Mouse (Mus musculus) inflammation-experienced regulatory T-cells, adult 6 months (primary cell): ENCODE measurements at regions not wholly inside any gene's neighbourhood (a gene's known extent, or its start where the extent isn't known, plus 50 kb on each side); places are given as distances from the start of the nearest gene placed in this dataset.
"Not testable (repeated sequence)": the region's sequence is repeated elsewhere in the genome, so short reads cannot be mapped to it uniquely, and the experiment has no call there.

Experiments used
- ATAC-seq: one replicate; pipeline ENCODE4 v1.8.0; 2017

DNA sequence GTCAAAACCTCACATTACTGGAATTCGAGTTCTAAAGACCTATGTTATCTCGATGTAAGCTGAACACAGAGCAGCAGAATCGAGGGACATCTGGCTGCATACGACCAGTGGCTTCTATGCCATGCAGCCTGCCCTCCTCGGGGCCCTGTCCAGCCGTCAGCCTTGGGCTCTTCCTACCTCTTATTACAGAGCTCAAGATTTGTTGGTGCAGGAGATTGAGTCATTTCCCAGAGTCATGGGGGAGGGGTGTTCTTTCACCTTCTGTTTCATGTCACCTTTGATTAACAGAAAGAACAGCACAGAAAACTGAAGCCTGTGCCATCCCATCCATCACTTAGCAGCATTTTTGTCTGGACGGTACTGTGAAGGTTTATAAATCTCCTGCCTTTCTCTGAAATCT, 52.1 kb downstream of the Sst start:
- ATAC-seq = no peak

DNA sequence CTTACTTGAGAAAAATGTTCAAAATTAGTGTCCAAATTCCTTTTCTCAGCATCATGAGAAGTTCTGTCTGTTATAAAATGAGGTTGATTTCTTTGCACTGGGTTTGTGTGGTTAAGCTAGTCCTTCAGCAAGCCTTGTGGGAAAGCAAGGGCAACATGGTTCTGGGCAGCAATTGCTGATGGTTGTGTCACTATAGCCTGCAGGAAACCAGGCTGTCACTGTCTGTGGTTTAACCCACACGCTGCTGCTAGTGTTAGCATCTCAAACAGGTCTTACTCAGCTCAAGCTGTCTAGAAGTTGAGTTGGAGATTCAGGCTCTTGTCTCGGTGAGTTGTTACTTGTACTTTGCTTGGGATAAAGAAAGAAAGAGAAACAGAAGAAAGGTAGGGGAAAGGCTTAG, 52.6 kb downstream of the Sst start:
- ATAC-seq = peak; percentile 50

DNA sequence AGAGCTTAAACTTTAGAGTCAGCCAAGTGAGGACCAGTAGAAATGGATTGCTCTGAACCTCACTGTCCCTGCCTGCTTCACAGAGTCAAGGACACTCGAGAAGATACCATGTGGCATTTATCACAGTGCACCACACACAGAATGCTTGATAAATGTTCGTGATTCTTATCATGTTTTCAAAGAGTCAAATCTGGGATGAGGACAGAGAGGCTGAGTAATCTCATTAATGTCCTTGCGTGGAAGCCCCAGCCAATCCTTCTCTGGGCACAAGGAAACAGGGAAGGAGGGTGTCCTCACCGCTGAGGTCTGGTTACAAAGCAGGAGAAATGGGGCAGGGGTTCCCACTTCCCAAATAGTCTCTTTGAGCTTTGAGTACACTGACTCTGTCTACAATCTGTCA, 55.8 kb downstream of the Sst start:
- no peak for ATAC-seq

DNA sequence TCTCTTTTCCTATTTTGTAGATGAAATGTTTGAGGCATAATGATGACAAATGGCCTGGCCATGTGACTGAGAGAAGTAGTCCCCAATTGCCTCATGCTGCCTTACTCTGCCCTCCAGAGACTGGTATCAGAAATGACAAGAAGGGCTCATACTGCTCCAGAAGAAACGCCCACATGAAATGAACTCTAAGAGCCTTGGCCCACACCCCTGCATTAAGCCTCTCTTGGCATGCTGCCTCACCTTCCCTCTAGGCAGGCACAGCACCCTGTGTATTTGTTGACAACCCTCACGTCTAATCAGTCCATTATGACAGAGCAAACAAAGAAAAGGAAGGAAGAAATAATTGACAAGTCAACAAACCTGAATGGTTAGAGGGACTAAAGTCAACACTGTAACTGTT, 57.2 kb downstream of the Sst start:
- ATAC-seq = no peak

DNA sequence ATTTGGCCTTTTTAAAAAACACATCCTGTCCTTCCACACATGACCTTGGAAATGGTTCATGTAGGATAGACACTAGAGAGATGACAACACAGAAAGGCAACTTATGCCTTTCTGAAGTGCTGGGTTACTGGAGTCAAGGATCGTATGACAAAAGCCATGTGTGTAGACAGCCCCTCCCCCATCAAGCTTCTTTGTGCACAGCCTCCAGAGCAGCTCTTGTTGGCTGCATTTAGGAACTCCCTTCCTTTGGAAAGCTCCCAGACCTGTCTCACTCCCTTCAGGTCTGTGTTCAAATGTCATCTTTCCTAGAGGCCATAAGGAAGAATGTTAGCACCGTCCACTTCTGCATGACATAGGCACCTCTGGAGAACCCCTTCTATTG, 57.7 kb downstream of the Sst start:
- ATAC-seq = no peak

DNA sequence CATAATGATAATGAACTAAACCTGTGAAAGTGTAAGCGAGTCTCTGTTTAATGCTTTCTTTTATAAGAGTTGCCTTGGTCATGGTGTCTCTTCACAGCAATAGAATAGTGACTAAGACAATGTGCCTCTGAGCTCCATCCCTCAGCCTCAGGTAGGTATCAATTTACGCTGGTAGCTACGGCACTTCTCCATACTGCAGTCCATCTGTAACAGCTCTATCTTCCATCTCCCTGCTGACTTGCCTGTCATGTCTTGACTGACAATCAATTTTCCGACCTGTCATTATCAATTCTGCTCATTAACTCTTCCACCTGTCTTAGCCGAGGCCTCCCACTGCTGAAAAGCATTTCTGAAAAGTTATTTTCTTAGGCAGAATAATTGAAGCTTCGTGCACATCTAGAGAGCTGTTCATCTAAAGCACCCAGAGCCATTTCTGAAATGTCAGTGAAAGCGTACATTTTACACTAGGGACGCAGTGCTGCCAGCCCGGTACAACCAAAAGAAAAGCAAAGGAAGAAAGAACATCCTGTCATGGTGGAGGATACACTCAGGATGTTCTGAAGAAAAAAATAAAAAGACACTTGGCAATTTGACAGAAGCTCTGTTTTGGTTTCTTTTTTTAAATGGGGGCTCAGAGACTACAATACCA, 58.2 kb downstream of the Sst start:
- no peak for ATAC-seq

DNA sequence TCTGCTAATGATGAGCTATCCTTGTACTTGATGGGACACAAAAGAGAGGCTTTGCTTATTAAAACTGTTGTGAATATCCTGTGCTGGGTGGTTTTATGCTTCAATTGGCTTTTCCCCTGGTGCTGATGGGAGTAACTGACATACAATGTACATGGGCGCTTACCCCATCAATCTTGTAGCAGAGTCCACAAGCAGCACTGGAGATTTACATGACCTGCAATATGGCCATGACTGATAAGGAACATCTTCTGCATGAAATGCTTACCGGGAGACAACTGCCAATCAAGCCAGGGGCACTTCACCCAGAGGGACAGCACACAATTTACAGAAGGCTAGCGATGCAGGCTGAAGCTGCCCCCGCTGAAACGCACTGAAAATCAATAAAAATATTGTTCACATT, 65.1 kb downstream of the Sst start:
- no peak for ATAC-seq

DNA sequence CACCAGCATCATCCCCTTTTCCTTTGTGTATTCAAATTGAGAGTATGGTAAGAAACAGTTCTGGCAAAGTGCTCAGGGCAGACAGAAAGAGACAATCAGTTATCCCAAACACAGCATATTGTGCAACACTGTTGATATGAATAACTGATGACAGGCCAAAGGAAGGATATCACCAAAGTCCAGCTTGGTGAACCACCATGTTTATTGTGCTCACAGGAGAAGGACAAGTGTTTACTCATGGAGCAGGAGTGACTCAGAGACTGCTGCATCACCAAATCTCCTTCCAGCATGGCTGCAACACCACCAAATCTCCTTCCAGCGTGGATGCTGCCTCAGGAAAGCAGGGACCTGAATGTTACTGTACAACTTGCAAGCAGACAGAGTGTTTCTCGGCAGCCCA, 105.5 kb downstream of the Sst start:
- no peak for ATAC-seq

DNA sequence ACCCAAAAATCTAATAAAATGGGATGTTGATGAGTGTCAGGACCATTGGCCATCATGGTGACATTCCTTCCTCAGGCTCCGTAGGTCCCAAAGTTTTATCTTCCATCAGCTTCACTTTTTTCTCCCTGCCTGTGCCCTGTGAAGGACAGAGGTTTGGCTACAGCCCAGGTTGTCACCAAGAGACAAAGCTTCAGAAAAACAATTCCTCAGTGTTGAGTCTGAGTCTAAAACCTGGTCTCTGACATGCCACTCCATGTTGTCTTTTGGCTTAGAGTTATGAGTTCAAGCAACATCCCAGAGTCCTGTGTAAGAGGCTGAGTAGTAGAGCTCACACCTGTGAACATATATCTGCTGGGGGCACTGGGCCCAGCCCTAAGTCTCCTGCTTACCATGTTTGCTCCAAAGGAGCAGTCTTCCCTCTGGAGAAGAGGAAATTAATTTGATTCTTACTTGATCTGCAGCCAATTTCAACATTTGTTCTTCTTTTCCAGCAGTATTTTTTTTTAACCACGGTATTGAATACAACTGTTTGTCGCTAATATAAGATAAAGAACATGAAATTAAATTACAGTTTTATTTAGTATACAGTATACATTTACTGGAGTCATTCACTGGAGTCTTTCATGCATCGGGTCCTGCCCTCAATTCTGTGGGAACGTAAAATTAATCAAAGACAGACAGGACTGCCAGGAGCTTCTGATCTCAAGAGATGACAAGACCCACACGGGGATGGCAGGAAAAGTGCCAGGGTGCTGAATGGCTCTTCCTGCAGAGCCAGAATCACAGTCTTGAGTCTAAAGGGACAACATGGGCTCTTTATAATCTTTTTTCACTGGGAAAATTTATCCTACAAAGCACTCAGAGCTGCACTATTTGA, 106.5 kb downstream of the Sst start:
- no peak for ATAC-seq

DNA sequence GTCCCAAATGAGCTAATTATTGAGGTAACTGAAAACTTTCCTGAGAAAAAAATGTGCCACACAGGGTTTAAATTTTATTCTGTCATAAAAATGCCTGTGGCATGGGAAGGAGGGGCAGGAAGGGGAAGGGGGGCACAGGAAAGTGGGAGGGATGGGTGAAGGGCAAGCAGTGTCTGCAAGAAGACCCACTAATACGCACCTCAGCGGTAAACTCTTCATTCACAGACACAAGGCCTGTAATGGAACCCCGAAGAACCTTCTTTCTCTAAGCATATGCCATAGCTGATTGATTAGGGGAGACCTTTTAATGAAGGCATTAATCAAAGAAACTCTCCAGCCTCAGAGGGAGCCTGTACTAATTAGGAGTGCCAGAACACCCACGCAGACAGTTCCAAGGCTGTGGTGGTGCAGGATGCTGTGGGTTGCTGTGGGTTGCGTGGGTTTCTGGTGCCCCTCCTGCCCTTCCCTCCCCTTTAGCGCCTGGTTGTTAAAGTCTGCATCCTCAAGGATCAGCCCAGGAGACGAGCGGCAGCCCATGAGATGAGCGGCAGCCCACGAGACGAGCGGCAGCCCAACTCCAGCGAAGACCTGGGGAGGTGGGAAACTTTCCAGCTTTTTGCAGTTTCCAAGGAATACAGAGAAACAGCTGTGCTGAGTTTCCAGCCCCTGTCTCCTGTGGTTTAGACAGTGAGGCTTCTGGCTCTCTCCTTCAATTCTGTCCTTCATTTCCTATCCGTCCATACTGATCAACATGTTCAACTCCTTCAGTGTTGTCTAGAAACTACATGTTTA, 110.1 kb downstream of the Sst start:
- no peak for ATAC-seq

DNA sequence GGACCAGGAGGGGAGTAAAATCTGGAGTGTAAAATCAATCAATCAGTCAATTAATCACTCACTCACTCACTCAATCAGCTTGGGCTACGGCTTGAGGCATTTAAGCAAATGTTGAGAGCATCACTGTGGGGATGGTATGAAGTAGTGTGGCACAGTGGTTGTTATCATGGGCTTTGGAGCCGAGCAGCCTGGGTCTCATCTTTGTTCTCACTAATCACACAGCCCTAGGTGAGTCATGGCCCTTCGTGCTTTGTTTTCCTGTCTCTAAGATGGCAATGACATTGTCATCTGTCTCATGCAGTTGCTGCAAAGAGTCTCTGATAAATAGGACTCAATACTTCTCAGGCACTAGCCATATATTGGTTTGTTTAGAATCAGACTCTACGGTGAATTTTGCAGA, 112.9 kb downstream of the Sst start:
- no peak for ATAC-seq

DNA sequence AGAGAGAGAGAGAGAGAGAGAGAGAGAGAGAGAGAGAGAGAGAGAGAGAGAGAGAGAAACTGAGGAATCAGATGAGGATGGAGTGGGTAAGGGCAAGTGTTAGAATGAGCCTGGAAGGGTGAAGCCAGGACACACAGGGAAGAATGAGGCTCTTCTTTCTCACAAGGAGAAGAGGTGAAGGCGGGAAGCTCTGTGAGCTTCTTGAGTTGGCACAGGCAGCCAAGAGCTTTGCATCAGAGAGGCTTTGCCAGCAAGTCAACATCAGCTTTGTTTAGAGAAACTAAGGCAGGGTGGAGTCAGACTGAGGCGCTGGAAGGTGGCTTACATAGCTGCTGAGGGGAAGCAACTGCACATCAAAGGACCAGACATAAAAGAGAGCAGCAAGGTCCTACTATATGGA, 113.7 kb downstream of the Sst start:
- no peak for ATAC-seq

DNA sequence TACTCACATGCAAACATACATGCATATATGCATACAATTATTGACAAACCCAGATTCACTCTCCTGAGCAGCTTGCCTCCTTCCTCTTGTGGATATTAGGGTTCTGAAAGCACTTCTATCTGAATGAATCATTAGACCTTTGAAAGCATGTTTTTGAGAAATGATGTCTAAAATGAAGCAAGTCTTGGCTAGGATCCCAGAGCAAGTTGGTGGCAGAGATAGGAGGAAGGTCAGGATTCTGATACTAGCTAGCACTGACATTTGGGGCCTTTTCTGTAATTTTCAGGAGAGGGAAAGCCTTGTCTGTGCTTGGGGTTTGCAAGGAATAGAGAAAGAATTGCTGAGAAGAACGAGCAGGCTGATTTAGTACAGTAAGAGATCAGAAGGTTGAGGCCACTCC, 114.3 kb downstream of the Sst start:
- ATAC-seq = no peak

DNA sequence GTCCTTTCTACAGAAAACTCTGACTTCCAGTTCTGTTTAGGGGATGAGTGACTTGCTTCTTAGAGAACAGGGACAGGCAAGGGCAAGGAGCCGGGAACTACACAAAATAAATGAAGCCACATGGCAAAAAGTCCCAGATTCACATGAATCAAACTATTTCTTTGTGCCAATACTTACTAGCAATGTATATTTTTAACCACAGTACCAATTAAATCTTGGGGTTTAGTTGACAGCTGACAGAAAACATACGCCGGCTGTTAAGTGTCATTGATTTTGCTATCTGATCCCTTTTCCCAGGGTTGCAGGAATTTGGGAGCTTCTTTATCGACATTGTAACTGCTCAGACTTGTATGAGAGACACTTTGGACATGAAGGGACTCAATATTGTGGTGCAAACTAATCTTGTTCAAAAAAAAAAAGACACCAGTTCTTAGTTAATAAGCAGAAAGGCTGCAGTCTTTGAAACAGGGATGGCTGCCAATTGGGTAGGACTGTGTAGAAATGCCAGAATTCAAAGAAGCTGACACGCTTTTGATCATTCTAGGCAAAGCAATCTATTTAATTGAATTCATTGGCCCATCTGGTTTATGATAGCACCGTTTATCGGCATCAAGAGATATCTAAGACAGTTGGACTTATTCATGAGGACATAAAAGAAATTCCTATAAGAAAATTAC, 132.5 kb downstream of the Sst start:
- no peak for ATAC-seq

DNA sequence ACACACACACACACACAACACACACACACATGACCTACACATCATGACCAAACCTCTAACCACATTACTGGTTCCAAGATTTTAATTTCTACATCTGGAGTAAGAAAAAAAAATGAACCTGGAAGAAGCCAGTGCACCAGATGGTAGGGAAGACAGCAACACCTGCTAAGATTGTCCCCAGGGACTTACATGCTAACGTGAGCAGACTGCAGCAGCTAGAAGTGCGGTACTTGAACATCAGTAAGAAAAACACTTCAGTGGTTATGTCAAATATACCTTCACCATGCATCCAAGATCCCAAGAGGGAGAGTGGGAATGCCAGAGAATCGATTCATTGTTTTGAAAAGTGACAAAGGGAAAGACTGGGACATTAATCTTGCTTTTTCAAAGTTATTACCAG, 153.7 kb downstream of the Sst start:
- no peak for ATAC-seq

DNA sequence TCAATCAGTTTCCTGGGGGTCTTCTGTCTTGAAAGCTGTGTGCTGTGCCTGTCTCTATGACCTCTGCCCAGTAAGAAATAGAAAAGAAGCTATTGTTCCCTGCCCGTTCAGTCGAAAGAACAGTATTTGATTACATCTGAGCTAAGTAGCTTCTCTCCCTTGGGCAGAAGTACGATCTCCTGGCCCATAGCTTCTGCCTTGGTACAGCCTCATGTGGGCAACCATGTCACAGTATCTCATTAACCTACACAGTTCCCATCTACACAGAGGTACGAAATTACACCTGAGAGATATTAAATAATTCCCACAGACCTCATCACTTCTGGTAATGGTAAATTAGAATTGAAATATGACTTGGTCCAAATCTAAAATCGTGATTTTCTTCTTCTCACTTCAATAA, 155.0 kb downstream of the Sst start:
- no peak for ATAC-seq

DNA sequence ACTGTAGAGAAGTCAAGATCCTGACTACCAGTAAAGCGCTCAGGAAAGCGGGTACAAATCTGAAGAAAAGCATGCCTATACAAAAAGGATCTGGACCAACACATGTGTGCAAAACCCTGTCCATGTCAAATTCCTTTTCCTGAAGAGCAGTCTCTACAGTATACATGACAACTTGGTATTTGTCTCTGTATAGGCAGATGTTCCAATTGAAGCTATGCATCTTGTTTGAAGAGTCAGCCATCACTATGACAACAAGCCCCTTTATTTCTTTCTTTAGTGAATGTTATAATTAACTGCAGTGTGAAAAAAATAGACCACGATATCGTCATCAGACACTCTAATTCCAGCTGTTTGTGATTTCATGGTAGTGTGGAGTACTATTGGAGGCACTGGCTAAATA, 164.2 kb downstream of the Sst start:
- no peak for ATAC-seq

DNA sequence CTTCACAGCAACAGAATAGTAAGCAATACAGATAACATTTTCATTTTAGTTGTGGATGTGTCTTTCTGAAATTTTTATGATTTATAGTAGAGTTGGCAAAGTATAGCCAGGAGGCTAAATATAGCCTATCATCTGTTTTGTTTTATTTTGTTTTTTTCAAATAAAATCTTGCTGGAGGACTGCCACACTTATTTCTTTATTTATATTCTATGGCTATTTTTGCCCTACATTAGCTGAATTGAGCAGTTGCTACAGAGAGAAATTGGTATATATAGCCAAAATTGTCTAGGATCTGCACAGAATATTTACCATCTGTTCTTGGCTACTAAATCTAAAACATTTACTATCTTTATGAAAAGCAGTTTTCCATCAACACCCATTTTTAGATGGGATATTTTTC, 169.0 kb downstream of the Sst start:
- no peak for ATAC-seq

DNA sequence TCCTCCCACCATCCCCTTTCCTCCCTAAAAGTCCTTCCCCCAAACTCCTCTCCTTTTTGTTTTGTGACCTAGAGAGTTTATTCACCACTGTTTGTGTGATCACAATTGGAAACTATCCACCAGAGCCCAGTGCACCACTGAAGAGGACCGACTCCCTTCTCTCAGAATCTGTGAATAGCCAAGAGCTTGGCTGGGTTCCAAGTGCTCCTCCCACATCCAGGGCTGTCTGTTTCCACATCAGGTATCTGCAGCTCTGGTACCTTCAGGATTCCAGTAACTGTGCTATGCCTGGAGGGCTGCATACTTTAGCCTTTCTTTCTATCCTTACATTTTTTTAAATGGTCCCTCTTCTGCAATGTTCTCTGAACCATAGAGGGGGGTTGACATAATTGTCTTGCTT, 180.5 kb upstream of the Masp1 start:
- ATAC-seq = no peak

DNA sequence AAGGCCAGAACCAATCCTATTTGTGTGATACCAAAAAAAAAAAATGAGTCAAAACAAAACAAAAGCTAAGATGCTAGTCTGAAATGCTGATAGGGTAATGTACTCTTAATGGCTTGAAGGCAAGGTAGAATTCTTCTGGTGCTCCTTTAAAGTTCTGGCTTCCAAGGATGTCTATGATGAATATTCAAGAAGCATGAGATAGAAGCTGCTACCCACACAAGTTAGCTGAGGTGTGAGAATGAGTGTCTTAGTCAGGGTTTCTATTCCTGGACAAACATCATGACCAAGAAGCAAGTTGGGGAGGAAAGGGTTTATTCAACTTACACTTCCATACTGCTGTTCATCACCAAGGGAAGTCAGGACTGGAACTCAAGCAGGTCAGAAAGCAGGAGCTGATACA, 173.6 kb upstream of the Masp1 start:
- ATAC-seq = not testable (repeated sequence)

DNA sequence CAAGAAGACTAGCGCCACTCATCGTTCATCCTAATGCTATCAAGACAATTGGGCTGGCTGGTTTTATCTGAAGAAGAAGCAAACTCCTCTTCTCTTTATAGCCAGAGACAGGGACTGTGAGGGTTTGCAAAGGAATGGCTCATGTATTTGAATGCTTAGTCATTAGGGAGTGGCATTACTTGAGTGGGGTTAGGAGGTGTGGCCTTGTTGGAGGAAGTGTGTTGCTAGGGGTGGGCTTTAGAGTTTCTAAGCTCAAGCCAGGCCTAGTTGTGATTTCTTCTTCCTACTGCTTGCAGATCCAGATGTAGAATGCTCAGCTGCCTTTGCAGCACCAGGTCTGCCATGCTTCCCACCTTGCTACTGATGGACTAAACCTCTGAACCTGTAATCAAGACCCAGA, 169.4 kb upstream of the Masp1 start:
- ATAC-seq = no peak

DNA sequence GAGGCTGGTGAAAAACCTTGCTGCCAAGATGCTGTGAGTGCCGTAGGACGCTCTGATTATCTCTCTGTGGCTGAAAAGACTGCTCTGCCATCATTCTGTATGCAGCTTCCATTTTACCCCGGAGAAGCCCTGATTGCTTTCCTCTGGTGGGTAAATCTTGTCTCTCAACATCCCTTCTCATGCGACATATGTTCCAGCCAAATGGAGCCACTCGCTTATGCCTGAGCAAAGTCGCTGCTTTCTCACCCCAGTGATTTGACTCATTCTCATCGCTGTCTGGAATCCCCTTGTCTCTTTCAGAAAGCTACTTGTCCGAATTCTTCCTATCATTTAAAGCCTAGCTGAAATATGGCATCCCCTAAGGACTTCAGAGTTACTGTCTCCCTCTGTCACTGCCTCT, 166.2 kb upstream of the Masp1 start:
- no peak for ATAC-seq

DNA sequence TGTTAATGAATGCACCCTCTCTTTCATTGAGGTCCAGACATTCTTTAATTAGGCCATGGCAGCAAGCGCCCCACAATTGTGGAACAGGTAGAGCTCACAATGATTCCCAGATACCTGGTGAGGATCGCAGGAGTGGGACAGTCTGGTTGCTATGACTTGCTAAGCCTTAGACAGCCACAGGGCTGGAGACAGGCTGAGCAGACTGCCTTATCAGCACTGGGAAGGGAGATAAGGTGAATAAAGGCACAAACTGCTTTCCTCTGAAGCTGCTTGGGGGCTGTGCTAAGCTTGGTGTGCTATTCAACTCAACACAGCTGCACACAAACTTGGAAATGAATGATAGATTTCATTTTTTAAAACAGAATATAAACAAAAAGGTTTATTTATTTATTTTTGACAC, 159.8 kb upstream of the Masp1 start:
- ATAC-seq = no peak
